Mouse (Mus musculus) right cerebral cortex, postnatal 14 days (tissue): ENCODE measurements around the gene Psg16.
"Not testable (repeated sequence)": the region's sequence is repeated elsewhere in the genome, so short reads cannot be mapped to it uniquely, and the experiment has no call there.

Experiments
- DNase-seq: peaks from one replicate; pipeline ENCODE4 v3.0.0; 2022

Psg16 gene

DNA sequence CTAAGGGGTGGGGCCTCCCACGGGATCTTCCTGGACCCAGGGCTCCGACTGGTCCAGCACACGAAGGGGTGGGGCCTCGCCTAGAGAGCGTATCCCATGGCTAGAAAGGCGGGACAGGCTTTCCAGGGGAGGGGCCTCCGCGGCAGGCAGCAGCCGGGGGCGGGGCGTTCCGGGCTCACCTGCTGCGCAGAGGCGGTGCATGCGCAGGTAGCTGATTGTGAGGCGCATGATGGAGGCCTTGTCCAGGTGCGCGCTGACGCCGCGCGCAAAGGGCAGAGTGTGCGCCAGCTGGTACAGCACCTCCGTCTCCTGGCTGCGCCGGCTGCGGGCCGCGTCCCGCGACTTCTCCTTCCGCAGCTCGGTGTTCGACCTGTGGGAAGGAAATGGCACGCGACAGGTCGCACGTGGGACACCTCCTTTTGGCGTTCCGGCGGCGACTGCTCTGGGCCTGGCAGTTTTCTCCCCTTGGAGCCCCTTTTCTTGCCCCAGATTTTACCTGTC is 17.7 kb upstream of the Psg16 start:
- peak; percentile 81 for DNase-seq

GRCm38 (mm10) chr7:17056601-17057523 is 17.0 kb upstream of the Psg16 start:
- DNase-seq, result peak; percentile 56

GRCm38 (mm10) chr7:17058071-17058689 is 15.7 kb upstream of the Psg16 start:
- peak; percentile 60 for DNase-seq

- no peak for DNase-seq
These were observed 14.9 kb upstream of the Psg16 start for GRCm38 (mm10) chr7:17058816-17059462.

GRCm38 (mm10) chr7:17059463-17059844 is 14.4 kb upstream of the Psg16 start:
- no peak for DNase-seq

DNA sequence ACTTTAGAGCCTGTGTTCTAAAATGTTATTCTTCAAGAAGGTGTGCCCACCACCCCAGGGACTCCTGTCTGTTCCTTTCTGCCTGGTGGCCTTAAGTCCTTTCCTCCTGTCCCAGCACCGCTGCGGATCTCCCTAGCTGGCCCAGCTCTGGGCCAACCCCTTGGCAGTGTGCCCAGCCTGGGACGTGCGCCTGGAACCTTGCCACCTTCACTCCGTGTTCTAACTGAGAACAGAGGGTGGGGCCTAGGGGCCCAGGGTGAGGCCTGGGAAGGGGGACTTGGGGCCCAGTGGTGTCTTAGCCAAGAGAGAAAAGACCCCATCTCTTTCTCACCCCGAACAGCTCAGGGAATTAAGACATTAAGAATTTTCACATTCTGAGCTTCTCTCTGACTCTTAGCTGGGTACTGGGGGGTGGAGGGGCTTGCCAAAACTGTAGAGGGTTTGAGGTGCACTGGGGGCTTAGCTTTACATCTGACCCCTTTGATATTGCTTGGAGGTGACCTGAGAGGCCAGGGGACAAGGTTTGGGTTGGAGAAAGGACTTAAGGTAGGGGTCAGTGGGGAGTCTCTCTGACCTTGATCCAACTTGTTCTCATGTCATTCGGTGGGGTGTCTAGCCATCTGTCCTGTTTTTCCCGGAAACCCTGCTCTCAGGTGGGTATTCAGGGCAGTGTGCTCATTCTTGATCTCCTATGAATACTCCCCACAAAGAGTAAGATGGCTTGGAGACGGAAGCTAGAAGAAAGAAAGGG is 13.6 kb upstream of the Psg16 start:
- DNase-seq, result peak; percentile 90

DNA sequence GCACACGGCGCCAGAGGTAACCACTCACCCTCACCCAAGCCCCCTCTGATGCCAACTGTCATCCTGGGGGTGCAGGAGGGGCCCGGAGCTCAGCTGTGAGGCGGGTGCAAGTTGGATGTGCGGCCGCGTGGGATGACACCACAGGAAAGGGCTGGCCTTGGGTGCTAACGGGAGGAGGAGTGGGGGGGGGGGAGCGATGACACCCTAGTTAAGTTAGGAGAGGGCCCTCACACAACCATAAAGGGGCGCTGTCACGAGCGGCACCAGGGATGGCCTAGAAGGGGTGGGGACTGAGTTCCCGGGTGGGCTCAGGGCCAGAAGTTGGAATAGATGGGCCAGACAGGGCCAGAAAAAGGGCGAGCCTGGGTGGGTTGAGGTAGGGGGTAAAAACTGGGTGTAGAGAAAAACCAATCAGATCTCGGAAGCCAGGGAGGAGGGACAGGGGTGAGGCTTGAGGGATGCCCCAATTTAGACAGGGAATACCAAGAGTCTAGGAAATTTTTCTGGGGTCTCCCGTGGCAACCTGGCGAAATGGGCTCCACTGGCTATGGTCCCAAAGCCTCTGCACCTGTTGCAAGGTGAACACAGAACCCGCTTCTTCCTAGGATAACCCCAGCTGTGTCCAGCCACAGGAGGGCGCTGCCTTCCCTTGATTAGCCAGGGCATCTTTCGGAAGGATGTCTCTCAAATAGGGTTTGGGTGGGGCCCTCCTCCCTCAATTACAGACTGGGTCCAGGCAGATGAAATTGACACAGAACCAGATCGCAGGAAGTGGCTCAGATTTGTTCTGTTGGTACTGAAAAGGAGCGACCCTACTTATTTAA is 12.8 kb upstream of the Psg16 start:
- DNase-seq, result peak; percentile 36

DNA sequence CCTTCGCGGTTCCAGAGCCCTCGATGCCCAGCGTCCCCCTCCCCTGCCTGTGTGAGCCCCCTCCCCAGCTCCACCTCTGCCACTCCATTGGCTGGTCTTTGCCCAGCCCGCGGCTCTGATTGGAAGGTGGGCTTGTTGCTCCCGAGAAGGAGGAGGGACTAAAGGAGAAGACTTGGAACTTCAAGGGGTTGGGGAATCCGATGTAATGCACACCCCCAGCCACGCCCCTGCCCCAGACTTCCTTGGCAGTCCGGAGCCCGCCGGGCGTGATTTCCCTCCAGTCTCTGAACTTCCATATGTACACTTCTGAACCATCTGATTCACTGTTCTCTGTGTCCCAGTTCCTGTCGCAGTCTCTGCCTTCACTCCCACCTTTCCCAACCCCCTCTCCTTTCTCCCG is 11.5 kb upstream of the Psg16 start, which contains the start of gene Hif3a:
Hif3a (minus strand) TSS at position 39 of the 400 bp plus-strand sequence.
- DNase-seq, result peak; percentile 43

DNA sequence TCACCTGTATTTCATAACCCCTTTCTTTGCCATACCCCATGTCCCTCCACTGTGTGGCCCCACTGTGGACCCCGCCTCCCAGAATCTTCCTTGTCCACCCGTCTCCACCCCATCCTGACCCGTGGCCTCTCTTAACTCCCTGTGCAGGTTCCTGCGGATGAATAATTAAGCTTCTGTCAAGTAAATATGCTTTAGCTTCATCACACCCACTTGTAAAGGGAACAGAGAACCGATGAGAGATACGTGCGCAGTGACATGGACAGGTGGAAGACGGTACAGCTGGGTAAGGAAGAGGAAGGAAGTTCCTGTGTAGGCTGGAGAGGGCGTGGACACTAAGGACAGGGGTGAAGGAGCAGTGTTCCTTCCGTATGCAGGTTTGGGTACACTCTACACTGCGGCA is 11.0 kb upstream of the Psg16 start:
- DNase-seq, result no peak

DNA sequence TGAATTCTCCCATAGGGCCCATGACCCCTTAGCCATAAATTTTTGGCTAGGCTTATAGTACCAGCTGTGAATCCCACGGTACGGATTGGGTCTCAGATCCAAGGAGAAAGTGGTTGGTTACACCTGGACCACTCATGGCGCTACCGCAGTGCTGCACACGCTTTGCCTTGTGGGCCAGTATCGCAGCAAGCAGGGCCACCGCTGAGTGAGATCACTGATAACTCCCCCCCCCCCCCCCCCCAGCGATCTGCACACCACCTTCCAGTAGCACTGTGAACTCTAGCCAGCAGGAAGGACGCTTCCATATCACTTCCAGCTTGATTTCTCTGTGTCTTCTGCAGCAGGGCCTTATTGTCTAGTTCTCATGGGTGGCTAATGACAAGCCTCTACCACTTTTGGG is 8.2 kb upstream of the Psg16 start:
- DNase-seq, result no peak

DNA sequence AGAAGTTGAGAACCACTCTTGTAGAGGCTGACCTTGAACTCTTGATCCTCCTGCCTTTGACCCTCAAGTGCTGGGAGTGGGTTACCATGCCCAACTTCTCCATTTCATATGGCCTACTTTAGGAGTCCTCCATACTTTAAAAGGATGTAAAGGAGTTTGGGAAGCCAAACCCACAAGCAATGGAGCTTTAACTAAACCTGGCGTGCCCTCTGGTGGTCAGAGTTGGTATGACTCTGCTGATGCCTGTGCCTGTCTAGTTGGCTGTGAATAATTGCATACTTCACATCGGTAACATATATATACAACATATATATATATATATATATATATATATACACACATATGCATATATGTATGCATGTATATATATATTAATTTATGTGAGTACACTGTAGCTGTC is 7.4 kb upstream of the Psg16 start:
- peak; percentile 92 for DNase-seq

DNA sequence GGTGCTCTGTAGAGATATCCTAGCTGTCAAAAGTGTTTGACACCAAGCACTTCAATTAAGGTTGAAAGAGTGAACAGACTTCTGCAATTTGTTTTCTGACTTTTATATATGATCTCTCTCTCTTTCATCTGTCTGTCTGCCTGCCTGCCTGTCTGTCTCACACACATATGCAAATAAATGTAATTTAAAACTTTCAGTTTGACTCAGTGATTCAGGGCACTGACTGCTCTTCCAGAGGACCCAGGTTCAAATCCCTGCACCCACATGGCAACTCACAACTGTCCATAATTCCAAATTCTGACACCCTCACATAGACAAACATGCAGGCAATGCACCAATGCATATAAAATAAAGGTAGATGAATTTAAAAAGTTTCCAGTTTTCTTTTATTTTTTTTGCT is 6.8 kb upstream of the Psg16 start:
- no peak for DNase-seq

DNA sequence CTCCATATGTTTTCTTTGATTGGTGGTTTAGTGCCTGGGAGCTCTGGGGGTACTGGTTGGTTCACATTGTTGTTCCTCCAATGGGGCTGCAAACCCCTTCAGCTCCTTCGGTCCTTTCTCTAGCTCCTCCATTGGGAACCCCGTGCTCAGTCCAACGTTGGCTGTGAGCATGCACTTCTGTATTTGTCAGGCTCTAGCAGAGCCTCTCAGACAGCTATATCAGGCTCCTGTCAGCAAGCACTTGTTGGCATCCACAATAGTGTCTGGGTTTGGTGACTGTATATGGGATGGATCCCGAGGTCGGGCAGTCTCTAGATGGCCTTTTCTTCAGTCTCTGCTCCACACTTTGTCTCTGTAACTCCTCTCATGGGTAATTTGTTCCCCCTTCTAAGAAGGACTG is 6.2 kb upstream of the Psg16 start:
- DNase-seq, result not testable (repeated sequence)

DNA sequence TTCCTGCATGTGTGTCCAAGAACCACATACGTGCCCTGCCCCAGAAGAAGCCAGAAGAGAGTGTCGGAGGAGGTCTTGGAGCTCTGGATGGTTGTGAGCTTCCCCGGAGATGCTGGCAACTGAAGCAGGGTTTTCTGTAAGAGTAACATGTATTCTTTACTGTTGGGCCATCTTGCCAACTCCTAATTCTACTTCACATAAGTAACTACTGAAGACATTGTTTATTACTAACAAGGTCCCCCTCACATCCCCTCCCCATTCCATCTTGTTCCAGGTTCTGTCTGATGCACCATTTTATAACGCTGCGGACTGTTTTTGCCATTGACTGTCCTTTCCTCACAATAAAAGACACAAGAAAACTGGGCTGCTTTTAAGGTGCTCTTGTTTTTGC is 332 bp upstream of the Psg16 start:
- no peak for DNase-seq

GRCm38 (mm10) chr7:17076542-17076941 is 2.7 kb downstream of the Psg16 start:
- no peak for DNase-seq

DNA sequence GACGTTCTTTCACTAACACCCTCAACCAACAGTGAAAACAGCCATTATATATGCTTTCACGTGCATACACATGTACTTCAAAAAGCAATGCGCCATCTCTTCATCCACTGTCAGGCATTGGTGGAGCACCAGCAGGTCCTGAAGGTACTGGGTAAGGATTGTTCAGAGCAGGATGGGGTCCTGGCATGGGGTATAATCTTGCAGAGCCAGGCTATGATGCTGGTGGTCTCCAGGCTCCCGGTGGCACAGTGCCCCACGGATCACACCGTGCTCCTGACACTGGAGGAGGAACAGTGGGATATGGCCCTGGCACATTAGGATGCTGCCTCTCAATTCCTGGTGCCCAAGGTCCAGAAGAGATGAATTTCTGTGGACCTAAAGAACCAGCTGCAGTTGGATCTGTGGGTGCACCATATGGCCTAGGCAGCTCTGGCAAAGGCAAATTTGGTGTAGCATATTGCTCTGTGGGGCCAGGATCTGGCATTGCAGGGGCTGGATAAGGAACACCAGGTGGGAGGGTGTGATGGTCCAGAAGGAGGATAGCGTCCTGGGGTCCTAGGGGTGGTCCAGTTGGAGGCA is 4.3 kb downstream of the Psg16 start:
- no peak for DNase-seq

GRCm38 (mm10) chr7:17082766-17083165 is 8.9 kb downstream of the Psg16 start:
- no peak for DNase-seq

DNA sequence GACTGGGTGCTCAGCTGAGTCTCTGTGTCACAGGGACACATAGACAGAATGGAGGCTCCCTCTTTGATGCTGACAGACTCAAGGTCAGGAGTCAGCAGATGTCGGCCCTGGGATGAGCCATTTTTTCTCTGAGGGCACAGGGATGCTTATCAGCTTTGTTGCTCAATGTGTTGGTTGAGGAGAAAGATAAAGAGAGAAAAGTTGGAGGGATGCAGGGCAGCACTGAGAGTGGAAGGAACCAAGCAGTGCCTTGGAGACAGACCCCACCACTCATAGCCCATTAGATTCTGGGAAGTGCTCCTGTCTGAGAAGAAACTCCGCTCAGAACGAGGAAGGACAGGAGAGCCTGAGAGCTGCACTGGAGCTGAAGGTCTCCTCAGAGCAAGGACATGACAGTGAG is 13.9 kb downstream of the Psg16 start:
- no peak for DNase-seq

DNA sequence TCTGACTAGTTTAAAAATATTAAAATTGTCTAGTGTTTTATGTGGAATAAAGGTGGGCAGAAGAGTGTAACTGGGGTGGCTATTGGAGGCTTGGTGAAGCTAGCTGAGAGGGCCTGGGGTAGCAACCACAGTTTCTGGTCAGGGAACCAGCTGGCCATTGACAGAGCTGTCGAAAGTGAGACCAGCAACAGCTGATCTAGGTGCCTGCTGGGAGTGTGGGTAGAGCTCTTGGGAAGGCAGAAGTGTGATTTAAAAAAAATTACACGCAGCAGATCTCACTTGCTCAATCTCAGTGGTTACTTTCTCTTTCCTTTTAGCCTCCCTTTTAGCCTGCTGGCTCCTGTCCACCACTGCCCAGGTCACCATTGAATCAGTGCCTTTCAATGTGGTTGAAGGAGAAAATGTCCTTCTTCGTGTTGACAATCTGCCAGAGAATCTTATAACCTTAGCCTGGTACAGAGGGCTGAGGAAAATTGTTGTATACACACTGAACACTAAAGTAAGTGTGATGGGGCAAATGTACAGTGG is 16.3 kb downstream of the Psg16 start:
- no peak for DNase-seq

GRCm38 (mm10) chr7:17091280-17091679 is 17.4 kb downstream of the Psg16 start:
- no peak for DNase-seq

DNA sequence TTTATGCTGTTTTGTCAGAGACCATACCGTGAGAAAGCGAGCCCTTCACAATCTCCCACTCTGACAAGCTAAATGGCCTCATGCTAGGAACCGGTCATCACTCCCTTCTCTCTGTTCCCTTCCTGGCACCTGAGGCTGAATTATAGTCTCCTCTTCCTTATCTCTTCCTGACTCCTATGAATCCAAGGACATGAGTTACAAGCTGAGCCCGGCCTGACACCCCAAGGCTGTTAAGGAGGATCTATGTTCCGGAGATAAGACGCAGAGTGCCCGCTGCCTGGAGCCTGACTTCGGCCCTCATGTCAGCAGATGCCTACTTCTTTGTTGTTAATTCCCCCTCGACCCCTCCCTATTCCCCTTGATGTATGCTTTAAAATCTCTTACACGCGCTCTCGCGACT is 27.8 kb downstream of the Psg16 start:
- DNase-seq, result not testable (repeated sequence)
